Mouse (Mus musculus) spleen, adult 18-20 months (tissue): ENCODE measurements at regions not wholly inside any gene's neighbourhood (a gene's known extent, or its start where the extent isn't known, plus 50 kb on each side); places are given as distances from the start of the nearest gene placed in this dataset.
A peak's percentile ranks its signal among the peaks of the same experiment; 100 is the strongest.
"Not testable (repeated sequence)": the region's sequence is repeated elsewhere in the genome, so short reads cannot be mapped to it uniquely, and the experiment has no call there.

Source experiments
- DNase-seq, 2 experiments: peaks; one replicate each; pipeline ENCODE4 v3.0.0; 2022; ENCODE audit warnings: mixed read lengths in 2 of 2

DNA sequence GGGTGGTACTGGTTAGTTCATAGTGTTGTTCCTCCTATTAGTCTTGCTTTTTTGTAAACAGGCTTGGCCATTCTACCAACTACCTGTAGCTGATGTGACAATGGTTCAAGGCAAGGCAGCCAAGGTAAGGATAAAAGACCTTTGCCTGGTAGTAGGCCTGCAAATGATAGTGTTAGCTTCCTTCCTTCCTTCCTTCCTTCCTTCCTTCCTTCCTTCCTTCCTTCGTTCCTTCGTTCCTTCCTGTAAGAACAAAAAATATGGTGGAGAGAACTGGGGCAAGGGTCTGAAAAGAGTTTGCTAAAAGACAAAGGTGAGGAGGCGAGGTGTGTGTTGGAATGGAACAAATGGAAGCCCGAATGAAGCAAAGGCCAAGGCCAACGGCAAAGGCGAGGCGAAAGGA, 84.8 kb upstream of the Ezh2 start:
- not testable (repeated sequence) for DNase-seq

DNA sequence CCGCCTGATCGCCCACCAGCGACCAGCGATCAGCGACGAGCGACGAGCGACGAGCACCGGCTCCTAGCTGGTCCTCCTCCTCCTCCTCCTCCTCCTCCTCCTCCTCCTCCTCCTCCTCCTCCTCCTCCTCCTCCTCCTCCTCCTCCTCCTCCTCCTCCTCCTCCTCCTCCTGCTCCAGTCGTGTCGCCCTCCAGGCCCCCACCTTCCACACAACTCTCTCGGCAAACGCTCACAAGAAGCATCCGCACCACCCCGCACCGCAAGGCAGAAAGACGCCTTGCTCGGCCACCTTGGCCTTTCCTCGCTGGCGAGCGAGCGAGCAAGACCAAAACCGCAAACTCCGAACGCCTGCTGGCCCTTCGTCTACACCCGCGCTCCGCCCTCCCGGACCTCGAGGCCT, 77.6 kb upstream of the Ezh2 start:
- peak; percentile 50 to 53 for DNase-seq

DNA sequence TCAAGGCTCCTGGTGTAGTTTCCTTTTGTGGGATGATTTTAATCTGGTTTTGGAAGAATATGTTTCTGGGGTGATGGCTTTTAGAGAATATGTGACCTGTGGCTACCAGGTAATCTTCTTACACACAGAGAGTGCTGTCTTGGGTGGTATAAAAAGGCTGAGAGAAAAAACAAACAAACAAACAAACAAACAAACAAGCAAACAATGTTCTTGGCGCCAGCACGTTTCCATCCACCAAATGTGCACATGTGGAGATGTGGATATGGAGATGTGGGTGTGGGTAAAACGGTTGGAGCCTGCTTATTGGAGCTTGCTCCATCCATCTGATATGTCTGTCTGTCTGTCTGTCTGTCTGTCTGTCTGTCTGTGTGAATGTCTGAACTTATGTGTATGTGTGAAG, 57.7 kb upstream of the Ezh2 start:
- DNase-seq: peak; percentile 13 to 48

DNA sequence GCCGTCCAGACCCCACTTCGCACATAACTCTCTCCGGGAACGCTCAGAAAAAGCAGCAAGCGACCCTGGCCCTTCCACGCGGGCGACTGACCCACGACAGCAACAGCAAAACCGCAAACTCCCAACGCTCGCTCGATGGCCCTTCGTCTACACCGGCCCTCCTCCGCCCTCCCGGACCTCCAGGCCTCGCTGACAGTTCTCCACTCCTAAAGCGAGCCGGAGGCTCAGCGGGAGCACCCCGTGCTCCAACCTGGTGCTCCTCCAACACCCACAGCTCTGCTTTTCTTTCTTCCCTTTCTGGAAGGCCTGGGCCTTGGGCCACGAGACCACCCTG, 56.2 kb upstream of the Ezh2 start:
- DNase-seq: not testable (repeated sequence)

DNA sequence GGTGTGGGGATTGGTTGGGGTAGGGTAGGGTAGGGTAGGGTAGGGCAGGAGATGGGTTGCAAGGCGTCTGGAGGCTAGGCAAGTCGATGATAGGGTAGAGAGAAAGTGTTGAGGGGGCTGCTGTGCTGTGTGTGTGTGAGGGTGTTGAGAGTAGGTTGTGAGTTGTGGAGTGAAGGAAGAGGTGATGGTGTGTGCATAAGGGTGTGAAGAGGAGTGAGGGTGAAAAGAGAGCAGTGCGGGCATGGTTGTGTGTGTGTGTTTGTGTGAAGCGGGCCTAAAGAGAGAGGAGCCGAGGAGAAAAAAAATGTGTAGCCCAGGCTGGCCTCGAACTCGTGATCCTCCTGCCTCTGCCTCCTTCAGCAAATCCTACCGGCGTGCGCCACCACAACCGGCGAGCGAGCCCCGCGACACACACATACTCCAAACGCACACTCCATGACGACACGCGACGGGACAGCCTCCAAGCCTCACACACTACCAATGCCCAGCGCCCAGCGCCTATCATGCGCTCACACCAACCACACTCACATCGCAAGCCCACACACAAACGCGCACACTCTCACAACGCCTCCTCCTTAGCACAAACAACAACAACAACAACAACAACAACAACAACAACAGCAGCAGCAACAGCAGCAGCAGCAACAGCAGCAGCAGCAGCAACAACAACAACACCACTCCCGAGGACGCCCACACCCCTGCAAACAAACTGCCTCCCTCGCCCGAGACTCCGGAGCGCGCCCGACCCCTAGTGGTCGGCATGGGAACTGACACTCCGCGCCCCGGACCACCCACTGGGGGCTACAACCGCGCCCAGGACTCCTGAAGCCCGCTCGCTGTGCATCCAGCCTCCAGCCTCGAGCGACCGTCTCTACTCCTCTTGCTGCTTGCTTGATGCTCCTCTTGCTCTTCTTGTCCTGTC, 55.6 kb upstream of the Ezh2 start:
- peak; percentile 83 to 91 for DNase-seq

DNA sequence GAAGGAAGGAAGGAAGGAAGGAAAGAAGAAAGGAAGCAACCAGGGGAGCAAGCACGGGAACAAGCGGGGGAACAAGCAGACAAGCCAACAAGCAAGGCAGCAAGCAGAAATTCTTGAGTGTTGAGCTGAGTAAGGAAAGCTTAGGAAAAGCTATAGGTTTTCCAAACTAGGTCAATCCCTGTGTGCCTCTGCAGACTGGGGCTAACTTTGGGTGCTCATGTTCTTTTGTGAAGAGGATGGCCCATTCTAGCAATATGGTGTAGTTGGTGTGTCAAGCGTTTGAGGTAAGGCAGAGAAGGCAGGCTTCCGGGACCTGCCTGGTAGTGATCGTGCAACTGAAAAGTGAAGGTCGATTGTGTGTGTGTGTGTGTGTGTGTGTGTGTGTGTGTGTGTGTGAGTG, 54.8 kb upstream of the Ezh2 start:
- peak; percentile 4 to 7 for DNase-seq

DNA sequence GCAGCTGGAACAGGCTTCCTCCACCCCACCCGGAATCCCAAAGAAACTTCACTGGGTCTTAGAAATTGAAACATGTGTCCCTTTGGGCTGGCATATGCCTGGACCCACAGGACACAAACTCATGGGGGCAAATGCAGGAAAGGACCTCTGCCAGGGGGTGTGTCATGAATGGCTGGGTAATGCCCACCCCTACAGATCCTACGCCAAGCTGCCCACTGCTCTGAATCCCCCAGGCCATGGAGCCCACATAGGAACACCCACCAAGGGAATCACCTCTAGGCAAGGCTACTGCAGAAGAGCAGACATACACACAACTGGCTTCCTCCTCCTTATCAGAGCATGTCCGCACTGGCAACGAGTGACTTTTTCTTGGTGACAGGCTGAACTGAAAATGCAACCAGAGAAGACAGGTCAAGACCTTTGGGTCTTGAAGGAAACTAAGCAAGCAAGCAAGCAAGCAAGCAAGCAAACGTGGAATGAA, 54.4 kb upstream of the Ezh2 start:
- peak; percentile 4 to 5 for DNase-seq

DNA sequence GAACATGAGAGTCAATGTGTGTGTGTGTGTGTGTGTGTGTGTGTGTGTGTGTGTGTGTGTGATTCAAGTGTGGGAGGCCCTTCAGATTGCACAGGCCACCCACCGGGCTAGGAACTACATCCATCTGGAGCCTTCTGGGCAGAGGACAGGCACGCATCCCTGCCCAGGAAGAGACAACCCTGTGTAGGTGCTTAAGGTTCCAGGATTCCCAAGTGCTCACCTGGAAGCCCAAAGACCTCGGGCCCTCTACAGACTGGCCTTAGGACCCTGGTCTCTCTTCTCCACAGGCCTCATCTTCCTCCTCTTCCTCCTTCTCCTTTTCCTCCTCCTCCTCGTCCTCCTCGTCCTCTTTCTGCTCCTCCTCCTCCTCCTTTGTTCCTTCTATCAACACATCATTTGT, 53.8 kb upstream of the Ezh2 start:
- peak in 1 of 2 experiments; percentile 4 for DNase-seq

DNA sequence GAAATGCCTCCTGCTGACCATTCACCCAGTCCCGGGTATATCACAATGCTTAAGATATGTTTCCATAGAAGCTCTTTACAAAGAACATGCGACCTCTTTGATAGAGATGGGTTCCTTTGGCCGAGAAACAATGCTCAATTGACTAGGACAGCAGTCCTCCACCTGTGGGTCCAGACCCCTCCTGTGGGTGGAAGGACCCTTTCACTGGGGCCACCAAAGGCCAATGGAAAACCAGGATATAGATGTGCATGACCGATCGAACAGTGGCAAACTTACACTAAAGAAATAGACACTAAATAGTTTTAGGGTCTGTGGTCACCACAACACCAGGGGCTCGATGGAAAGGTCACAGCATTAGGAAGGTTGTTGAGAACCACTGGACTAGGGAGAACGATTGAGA, 53.2 kb upstream of the Ezh2 start:
- DNase-seq: no peak

DNA sequence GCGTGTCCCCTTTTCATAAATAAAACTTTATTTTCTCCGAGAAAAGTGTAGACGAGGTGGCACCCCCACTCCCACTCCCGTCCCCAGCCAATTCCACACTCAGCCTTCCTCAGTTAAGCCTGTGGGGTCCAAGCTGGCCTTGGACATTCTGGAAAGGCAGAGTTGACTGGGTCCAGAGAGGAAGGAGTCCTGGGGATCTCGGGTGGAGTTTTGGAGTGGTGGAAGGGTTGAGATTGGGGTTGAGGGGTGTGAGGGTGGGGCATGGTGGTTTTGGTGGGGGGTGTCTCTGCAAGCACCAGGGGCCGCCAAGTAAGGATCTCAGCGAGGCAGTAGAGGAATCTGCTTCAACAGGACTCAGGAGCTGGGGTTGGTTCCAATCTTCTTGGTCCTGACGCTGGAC, 52.7 kb upstream of the Ezh2 start:
- peak in 1 of 2 experiments; percentile 9 for DNase-seq

DNA sequence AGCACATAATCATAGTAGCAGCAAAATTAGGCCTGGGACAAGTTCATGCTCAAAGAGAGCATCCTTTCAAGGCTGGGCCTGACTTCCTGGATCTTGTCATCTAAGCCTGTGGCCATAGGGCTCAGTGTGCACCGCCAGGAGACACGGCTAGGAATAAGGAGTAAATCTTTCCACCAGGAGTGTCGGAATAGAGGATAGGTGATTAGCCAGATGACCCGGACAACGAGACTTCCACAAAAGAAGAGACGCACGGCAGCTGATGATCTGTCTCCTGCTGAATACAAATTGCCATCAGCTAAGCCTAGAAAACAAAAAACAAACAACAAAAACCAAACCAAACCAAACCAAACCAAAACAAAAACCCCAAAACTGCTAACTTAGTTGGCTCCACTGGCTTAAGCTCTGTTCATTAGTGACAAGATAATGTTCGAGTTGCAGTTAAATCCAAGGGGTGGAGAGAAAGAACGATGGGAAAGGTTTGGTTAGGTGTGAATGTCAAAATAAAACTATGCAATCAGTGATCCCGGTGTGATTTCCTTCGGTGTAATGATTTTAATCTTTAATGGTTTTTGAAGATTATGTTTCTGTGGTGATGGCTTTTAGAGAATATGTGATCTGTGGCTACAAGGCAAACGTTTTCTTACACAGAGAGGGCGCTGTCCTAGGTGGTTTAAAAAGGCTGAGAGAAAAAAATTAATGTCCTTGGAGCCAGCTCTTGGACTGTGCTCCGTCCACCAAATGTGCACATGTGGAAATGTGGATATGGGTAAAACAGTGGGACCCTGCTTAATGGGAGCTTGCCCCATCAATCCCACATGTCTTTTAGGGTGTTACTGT, 51.8 kb upstream of the Ezh2 start:
- DNase-seq: no peak

DNA sequence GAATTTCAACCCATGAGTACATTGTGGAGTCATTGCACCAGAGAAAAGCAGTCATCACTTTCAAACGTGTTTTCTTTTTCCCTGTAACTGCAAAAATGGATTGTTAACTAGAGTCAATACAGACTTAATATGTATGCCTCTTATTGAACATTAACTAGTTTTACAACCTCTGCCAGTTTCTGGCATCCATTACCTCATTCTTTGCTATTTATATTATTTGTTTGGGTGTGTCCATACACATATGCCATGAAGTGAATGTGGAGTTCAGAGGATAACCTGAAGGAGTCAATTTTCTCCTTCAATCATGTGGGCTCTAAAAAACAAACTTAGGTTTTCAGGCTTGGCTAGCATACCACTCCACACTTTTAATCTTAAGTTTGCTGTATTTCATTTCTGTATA, 50.9 kb upstream of the Ezh2 start:
- DNase-seq: no peak
